Mouse (Mus musculus) erythroblast, embryonic 14.5 days (primary cell): ENCODE measurements around the gene Gpr180.

Experiments
- GATA1 ChIP-seq: IDR thresholded peaks from 2 replicates; pipeline ENCODE4 v1.6.1; 2012; ENCODE audit warnings: low read length, inconsistent platforms, mixed read lengths
- TAL1 ChIP-seq: IDR thresholded peaks from 3 replicates; pipeline ENCODE4 v1.6.1; 2012; ENCODE audit warnings: low read length, inconsistent platforms, mixed read lengths

DNA sequence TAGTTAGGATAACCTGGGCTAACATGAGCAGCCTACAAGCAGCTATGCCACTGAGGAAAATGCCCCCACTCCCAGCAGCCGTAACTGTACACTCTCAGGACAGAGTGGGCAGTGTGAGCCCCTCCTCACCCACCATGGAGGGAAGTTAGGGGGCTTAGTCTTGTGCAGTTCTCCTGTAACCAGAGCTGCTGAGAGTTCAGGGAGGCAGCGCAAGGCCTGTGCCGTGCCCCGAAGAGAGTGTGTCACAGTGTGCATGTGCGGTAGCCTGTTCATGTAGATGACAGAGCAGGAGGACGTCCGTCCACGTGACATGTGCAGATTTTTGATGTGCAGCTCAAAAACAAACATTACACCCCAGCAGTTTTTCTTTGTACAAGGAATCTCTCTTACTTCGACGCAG, 19.8 kb downstream of the Gpr180 start:
- TF ChIP-seq TAL1 (no peak), GATA1 (no peak)
